Mouse (Mus musculus): Measurements from ENCODE around the gene Hyal1. TPM values are rescaled to one million over a fixed set of nuclear protein-coding genes. Genes with fewer than 3 reads are reported as not detected.
"Not testable (repeated sequence)": the region's sequence is repeated elsewhere in the genome, so short reads cannot be mapped to it uniquely, and the experiment has no call there.

Gene Hyal1
- polyA plus RNA-seq, 1 experiment, result 0.53 TPM

GRCm38 (mm10) chr9:107554319-107554825 lies 22.4 kb upstream of the Hyal1 start:
- Histone ChIP-seq H3K27me3 (ENCODE audit: control insufficient read depth) (peaks cover 32% of the 10 kb centered on the region), H3K4me3 (replicated peaks) (peak overlapping the region; percentile 99), H3K9me3 (ENCODE audit: control insufficient read depth, low read length) (no peaks in the 10 kb centered on the region), H3K4me1 (ENCODE audit: control insufficient read depth) (peaks cover 74% of the 10 kb centered on the region), H3K36me3 (ENCODE audit: control insufficient read depth) (peaks cover 30% of the 10 kb centered on the region)
- no peak for TF ChIP-seq GATA1 (IDR thresholded peaks at IDR 0.05; ENCODE audit: low read length)
- no peak for TF ChIP-seq TAL1 (IDR thresholded peaks at IDR 0.05; ENCODE audit: low read length)

DNA sequence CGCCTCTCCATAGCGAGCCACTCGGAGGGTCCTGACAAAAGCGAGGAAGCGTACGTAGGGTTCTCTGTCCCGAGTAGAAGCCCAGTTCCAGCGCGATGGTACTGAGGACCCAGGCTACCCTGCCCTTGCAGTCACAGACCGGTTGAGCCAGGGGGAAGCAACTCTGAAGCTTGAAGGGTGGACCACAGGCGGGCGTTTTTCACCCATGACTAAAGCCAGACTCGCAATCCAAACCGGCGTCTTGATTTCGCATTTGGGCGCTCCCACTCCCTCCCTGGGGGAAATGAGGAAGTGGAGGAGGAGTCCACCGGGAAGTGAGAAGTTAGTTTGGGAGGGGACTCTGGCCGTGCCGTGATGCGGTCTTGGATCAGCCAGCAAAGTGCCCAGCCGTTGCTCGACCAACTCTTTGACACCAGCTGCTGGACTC lies 21.7 kb upstream of the Hyal1 start:
- TF ChIP-seq TAL1 (IDR thresholded peaks at IDR 0.05; ENCODE audit: low read length), result no peak
- TF ChIP-seq GATA1 (IDR thresholded peaks at IDR 0.05; ENCODE audit: low read length), result no peak
- peak overlapping the region; percentile 99 for H3K4me3 ChIP-seq (replicated peaks)
- H3K27me3 ChIP-seq (ENCODE audit: control insufficient read depth), result peaks cover 27% of the 10 kb centered on the region
- no peaks in the 10 kb centered on the region for H3K9me3 ChIP-seq (ENCODE audit: control insufficient read depth, low read length)
- H3K4me1 ChIP-seq (ENCODE audit: control insufficient read depth), result peaks cover 74% of the 10 kb centered on the region
- H3K36me3 ChIP-seq (ENCODE audit: control insufficient read depth), result peaks cover 37% of the 10 kb centered on the region

- Histone ChIP-seq H3K4me3 (replicated peaks) (peak overlapping the region; percentile 99), H3K27me3 (ENCODE audit: control insufficient read depth) (peaks cover 21% of the 10 kb centered on the region), H3K4me1 (ENCODE audit: control insufficient read depth) (peaks cover 70% of the 10 kb centered on the region), H3K36me3 (ENCODE audit: control insufficient read depth) (peaks cover 44% of the 10 kb centered on the region), H3K9me3 (ENCODE audit: control insufficient read depth, low read length) (no peaks in the 10 kb centered on the region)
- TF ChIP-seq GATA1 (IDR thresholded peaks at IDR 0.05; ENCODE audit: low read length), result no peak
- no peak for TF ChIP-seq TAL1 (IDR thresholded peaks at IDR 0.05; ENCODE audit: low read length)
Measured at GRCm38 (mm10) chr9:107555701-107556100, 21.0 kb upstream of the Hyal1 start.

DNA sequence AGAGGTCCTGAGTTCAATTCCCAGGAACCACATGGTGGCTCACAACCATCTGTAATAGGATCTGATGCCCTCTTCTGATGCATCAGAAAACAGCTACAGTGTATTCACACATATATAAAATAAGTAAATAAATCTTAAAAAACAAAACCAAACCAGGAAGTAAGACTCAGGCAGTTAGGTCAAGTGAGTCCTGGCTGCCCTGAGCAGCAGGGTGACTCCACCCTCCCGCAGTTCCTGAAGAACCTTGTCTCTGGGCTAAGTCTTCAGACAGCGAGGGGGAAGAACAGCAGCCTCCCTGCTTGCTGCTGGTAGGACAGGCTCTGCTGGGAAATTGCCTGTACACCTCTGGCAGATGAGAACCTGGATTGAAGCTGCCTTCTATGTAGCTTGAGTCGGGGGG lies 20.4 kb upstream of the Hyal1 start:
- TF ChIP-seq TAL1 (IDR thresholded peaks at IDR 0.05; ENCODE audit: low read length), result no peak
- TF ChIP-seq GATA1 (IDR thresholded peaks at IDR 0.05; ENCODE audit: low read length), result no peak
- Histone ChIP-seq H3K9me3 (ENCODE audit: control insufficient read depth, low read length) (no peaks in the 10 kb centered on the region), H3K27me3 (ENCODE audit: control insufficient read depth) (peaks cover 14% of the 10 kb centered on the region), H3K4me3 (replicated peaks) (peak overlapping the region; percentile 99), H3K4me1 (ENCODE audit: control insufficient read depth) (peaks cover 64% of the 10 kb centered on the region), H3K36me3 (ENCODE audit: control insufficient read depth) (peaks cover 50% of the 10 kb centered on the region)

- no peak for TF ChIP-seq TAL1 (IDR thresholded peaks at IDR 0.05; ENCODE audit: low read length)
- no peak for TF ChIP-seq GATA1 (IDR thresholded peaks at IDR 0.05; ENCODE audit: low read length)
- no peaks in the 10 kb centered on the region for H3K27me3 ChIP-seq (ENCODE audit: control insufficient read depth)
- peaks cover 76% of the 10 kb centered on the region for H3K36me3 ChIP-seq (ENCODE audit: control insufficient read depth)
- peak within 1 kb of the TSS; percentile 76 for H3K4me3 ChIP-seq (replicated peaks)
- H3K9me3 ChIP-seq (ENCODE audit: control insufficient read depth, low read length), result no peaks in the 10 kb centered on the region
- H3K4me1 ChIP-seq (ENCODE audit: control insufficient read depth), result peaks cover 60% of the 10 kb centered on the region
Measured at GRCm38 (mm10) chr9:107563029-107563581, 13.6 kb upstream of the Hyal1 start, which contains the start of gene Tusc2. Gene Tusc2, plus strand, starts transcription at chr9:107563255.

DNA sequence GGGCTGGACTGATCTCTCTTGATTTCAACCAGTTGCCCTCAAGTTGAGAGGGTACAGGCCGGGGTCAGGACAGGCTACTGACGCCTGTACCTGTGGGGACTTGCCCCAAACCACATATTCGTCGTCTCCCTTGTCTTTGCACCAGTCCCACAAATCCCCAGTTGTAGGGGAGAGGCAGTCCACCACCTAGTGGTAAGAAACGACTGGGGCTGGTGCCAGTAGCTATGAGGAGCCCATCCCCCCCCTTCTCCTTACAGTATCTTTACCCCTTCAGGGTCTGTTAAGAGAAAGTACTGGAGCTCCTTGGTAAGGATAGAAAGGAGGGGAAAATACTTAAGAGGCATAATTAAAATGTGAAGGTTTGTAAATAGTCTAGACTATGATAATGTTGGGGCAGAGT lies 11.2 kb upstream of the Hyal1 start:
- peaks cover 84% of the 10 kb centered on the region for H3K4me1 ChIP-seq (ENCODE audit: control insufficient read depth)
- H3K9me3 ChIP-seq (ENCODE audit: control insufficient read depth, low read length); H3K4me3 ChIP-seq (replicated peaks); H3K27me3 ChIP-seq (ENCODE audit: control insufficient read depth): not testable (repeated sequence)
- peaks cover 59% of the 10 kb centered on the region for H3K36me3 ChIP-seq (ENCODE audit: control insufficient read depth)

- Histone ChIP-seq H3K4me3 (replicated peaks) (no peak overlapping the region), H3K9me3 (ENCODE audit: control insufficient read depth, low read length) (no peaks in the 10 kb centered on the region), H3K4me1 (ENCODE audit: control insufficient read depth) (peaks cover 90% of the 10 kb centered on the region), H3K27me3 (ENCODE audit: control insufficient read depth) (no peaks in the 10 kb centered on the region), H3K36me3 (ENCODE audit: control insufficient read depth) (peaks cover 59% of the 10 kb centered on the region)
- no peak for TF ChIP-seq GATA1 (IDR thresholded peaks at IDR 0.05; ENCODE audit: low read length)
- no peak for TF ChIP-seq TAL1 (IDR thresholded peaks at IDR 0.05; ENCODE audit: low read length)
Measured at GRCm38 (mm10) chr9:107566041-107566709, 10.6 kb upstream of the Hyal1 start.

DNA sequence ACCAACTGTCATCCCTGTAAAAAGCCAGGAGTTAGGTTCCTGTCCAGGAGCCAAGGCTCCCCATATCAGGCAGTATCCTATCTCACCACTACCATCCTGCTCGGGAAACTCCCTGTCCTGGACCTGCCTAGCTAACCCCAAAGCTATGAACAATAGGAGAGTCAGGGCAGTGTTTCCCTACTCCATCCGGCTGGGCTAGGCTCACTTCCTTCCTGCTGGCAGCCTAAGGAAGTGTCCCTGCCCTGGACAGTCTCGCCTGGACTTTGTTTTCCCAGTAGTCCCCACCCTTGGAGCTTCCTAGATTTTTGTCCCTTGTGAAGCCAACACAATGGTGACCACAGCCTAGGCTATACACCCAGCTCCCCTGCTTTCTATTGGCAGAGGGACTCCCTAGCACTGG lies 9.9 kb upstream of the Hyal1 start:
- no peaks in the 10 kb centered on the region for H3K27me3 ChIP-seq (ENCODE audit: control insufficient read depth)
- H3K4me1 ChIP-seq (ENCODE audit: control insufficient read depth), result peaks cover 95% of the 10 kb centered on the region
- no peak overlapping the region for H3K4me3 ChIP-seq (replicated peaks)
- TF ChIP-seq TAL1 (IDR thresholded peaks at IDR 0.05; ENCODE audit: low read length) (no peak), GATA1 (IDR thresholded peaks at IDR 0.05; ENCODE audit: low read length) (no peak)
- H3K9me3 ChIP-seq (ENCODE audit: control insufficient read depth, low read length), result no peaks in the 10 kb centered on the region
- H3K36me3 ChIP-seq (ENCODE audit: control insufficient read depth), result peaks cover 59% of the 10 kb centered on the region

DNA sequence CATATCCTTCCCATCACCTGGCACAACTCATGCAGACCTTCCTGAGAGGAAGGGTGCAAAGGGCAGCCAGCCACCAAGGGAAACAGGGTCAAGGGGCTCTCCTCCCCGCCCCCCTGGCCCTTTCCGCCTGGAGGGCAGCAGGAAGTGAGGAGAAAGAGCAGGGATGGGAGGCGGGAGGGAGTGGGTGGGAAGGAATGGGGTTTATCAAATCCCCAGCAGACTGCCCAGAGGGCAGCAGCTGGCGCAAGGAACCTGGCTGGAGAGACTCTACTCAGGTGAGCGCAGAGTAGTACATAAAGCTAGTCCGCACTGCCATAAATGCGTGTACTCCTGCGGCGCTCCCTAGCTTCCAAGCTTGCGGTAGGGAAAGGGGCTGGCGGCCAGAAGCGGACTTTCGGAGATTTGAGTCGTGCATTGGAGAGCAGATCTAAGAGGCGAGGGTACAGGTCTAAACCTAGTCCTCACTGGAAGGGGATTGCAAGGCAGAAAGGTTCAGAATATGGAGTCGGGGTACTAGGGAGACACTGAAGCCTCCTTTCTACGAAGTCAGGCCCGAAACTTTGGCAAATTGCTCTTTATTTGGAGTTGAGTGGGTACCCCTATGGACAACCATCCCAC lies 8.9 kb upstream of the Hyal1 start, which contains the start of gene Hyal2:
Gene Hyal2 (plus strand): TSS at position 244 of the 618 bp plus-strand sequence.
- TF ChIP-seq GATA1 (IDR thresholded peaks at IDR 0.05; ENCODE audit: low read length) (no peak), TAL1 (IDR thresholded peaks at IDR 0.05; ENCODE audit: low read length) (no peak)
- H3K4me1 ChIP-seq (ENCODE audit: control insufficient read depth), result peaks cover 95% of the 10 kb centered on the region
- H3K4me3 ChIP-seq (replicated peaks), result peak within 1 kb of the TSS; percentile 93
- no peaks in the 10 kb centered on the region for H3K9me3 ChIP-seq (ENCODE audit: control insufficient read depth, low read length)
- no peaks in the 10 kb centered on the region for H3K27me3 ChIP-seq (ENCODE audit: control insufficient read depth)
- H3K36me3 ChIP-seq (ENCODE audit: control insufficient read depth), result peaks cover 60% of the 10 kb centered on the region
